15 mouse cellular contexts compared by ENCODE assay signal in genomic region chr5:115231552-115232120, GRCm38 (mm10). TPM values are rescaled to one million over a fixed set of nuclear protein-coding genes. Genes with fewer than 3 reads are reported as not detected.
DNase-seq lines count a peak whose midpoint lies in the region; ATAC-seq lines count a peak whose summit lies in the region.
"Had no signal": no experiment of that assay in that cellular context is flagged by ENCODE, and none has a peak within 500 bp of the region (broad histone marks: within the 10 kb centered on the region; RNA-seq: fewer than 3 reads in every experiment).

No protein-coding gene starts in this region.

- H3K27ac ChIP-seq in heart, embryonic 10.5 days, result 0 out of 2 replicates have a peak overlapping the region, but pooled peaks have one; percentile 13
- no peak overlapping the region for H3K27ac ChIP-seq in intestine, embryonic 14.5 days (ENCODE audit: low read depth)
- H3K27ac ChIP-seq in intestine, embryonic 16.5 days (ENCODE audit: low read length), result no peak overlapping the region
- H3K27ac ChIP-seq: forebrain, embryonic 10.5 days; midbrain, embryonic 15.5 days; neural tube, embryonic 15.5 days had no signal

- no peak for DNase-seq in heart, embryonic 10.5 days (ENCODE audit: low spot score)
- no peak for DNase-seq in heart, postnatal 10 days
- DNase-seq in intestine, embryonic 14.5 days (ENCODE audit: low spot score), result no peak
- DNase-seq in 416B (ENCODE audit: low read depth), result peak; percentile 55
- DNase-seq in MN1 (ENCODE audit: low spot score), result peak; percentile 68
- no peak for DNase-seq in cerebellum, postnatal 10 days
- DNase-seq in urinary bladder, postnatal 14 days (ENCODE audit: low spot score), result no peak
- DNase-seq: adrenal gland, postnatal 14 days; gastrocnemius, postnatal 10 days; kidney, adult 2 months; liver had no signal

- peak overlapping the region; percentile 18; the same call in 1 of the 2 replicates for H3K4me2 ChIP-seq in intestine, embryonic 14.5 days (ENCODE audit: low read length)
- H3K4me2 ChIP-seq in intestine, embryonic 16.5 days (ENCODE audit: low read depth, low read length), result no peak overlapping the region
- H3K4me2 ChIP-seq: midbrain, embryonic 15.5 days; neural tube, embryonic 15.5 days had no signal

- no peak for ATAC-seq in intestine, embryonic 14.5 days (replicated peaks; ENCODE audit: low FRiP score, low TSS enrichment, low read depth)
- ATAC-seq in intestine, embryonic 16.5 days, result no peak
- ATAC-seq: midbrain, embryonic 15.5 days had no signal

- H3K36me3 ChIP-seq in heart, embryonic 10.5 days, result no peaks in the 10 kb centered on the region
- H3K36me3 ChIP-seq in intestine, embryonic 14.5 days (ENCODE audit: control insufficient read depth, insufficient read depth, low read length), result no peaks in the 10 kb centered on the region
- no peaks in the 10 kb centered on the region for H3K36me3 ChIP-seq in intestine, embryonic 16.5 days (ENCODE audit: control insufficient read depth, insufficient read depth, low read length)
- H3K36me3 ChIP-seq: forebrain, embryonic 10.5 days; midbrain, embryonic 15.5 days; neural tube, embryonic 15.5 days had no signal

- no peak overlapping the region for H3K9ac ChIP-seq in intestine, embryonic 14.5 days (ENCODE audit: low read length)
- H3K9ac ChIP-seq in intestine, embryonic 16.5 days (ENCODE audit: low read depth, low read length), result no peak overlapping the region
- H3K9ac ChIP-seq: midbrain, embryonic 15.5 days; neural tube, embryonic 15.5 days had no signal

- H3K4me3 ChIP-seq in heart, embryonic 10.5 days, result 0 out of 2 replicates have a peak overlapping the region, but pooled peaks have one; percentile 27
- no peak overlapping the region for H3K4me3 ChIP-seq in intestine, embryonic 14.5 days (ENCODE audit: low read depth, low read length)
- no peak overlapping the region for H3K4me3 ChIP-seq in intestine, embryonic 16.5 days (ENCODE audit: low read length)
- H3K4me3 ChIP-seq: forebrain, embryonic 10.5 days; midbrain, embryonic 15.5 days; neural tube, embryonic 15.5 days had no signal

- intact Hi-C loops in heart, postnatal 10 days (cut with DNase I), result no loop called here

- peaks cover 23% of the 10 kb centered on the region for H3K4me1 ChIP-seq in heart, embryonic 10.5 days
- no peaks in the 10 kb centered on the region; the same call in 1 of the 2 replicates for H3K4me1 ChIP-seq in intestine, embryonic 14.5 days (replicated peaks; ENCODE audit: control insufficient read depth, insufficient read depth, low read length)
- H3K4me1 ChIP-seq in intestine, embryonic 16.5 days (ENCODE audit: control insufficient read depth, insufficient read depth, low read length), result peaks cover 5% of the 10 kb centered on the region

- 53% methylated on average over 16 of the region's 16 CpGs for WGBS in heart, embryonic 10.5 days
- 32% methylated on average over 16 of the region's 16 CpGs for WGBS in intestine, embryonic 14.5 days
- WGBS in intestine, embryonic 16.5 days, result 35% methylated on average over 16 of the region's 16 CpGs

- H3K9me3 ChIP-seq in heart, embryonic 10.5 days, result no peaks in the 10 kb centered on the region
- no peaks in the 10 kb centered on the region for H3K9me3 ChIP-seq in intestine, embryonic 14.5 days (ENCODE audit: control insufficient read depth, low read length)
- H3K9me3 ChIP-seq in intestine, embryonic 16.5 days (ENCODE audit: control insufficient read depth, low read length), result no peaks in the 10 kb centered on the region
- H3K9me3 ChIP-seq: forebrain, embryonic 10.5 days; midbrain, embryonic 15.5 days; neural tube, embryonic 15.5 days had no signal

- peaks cover 30% of the 10 kb centered on the region for H3K27me3 ChIP-seq in heart, embryonic 10.5 days (ENCODE audit: insufficient read depth, poor library complexity, severe bottlenecking)
- H3K27me3 ChIP-seq in intestine, embryonic 14.5 days (replicated peaks; ENCODE audit: control insufficient read depth, insufficient read depth, low read length), result peaks cover 15% of the 10 kb centered on the region
- H3K27me3 ChIP-seq in intestine, embryonic 16.5 days (replicated peaks; ENCODE audit: control insufficient read depth, insufficient read depth, low read length), result 0 out of 2 replicates have a peak, but pooled peaks cover 2% of the 10 kb centered on the region
- H3K27me3 ChIP-seq: neural tube, embryonic 15.5 days had no signal

RNA-seq across cellular contexts. Expression of gene Pop5, which starts 4.0 kb away (rescaled TPM):
- polyA plus RNA-seq in heart, embryonic 10.5 days (2016; fragmentation: Nextera tagmentation; extraction: Ambion mirVana), result 88.7 and 117 TPM in 2 replicates
- 10 to 100 TPM; 28.9 to 30.8 TPM for total RNA-seq in heart, postnatal 10 days (2021)
- 134 and 140 TPM in 2 replicates for polyA plus RNA-seq in intestine, embryonic 14.5 days (2014; fragmentation: Nextera tagmentation; extraction: Ambion mirVana)
- 124 and 141 TPM in 2 replicates for polyA plus RNA-seq in intestine, embryonic 16.5 days (2015; fragmentation: Nextera tagmentation; extraction: Ambion mirVana)

RNA-seq across cellular contexts. Expression of gene Cabp1, which starts 37.5 kb away (rescaled TPM):
- polyA plus RNA-seq in heart, embryonic 10.5 days (2016; fragmentation: Nextera tagmentation; extraction: Ambion mirVana), result 0.79 and 1.2 TPM in 2 replicates
- 1 to 10 TPM; 6.4 to 6.6 TPM for total RNA-seq in heart, postnatal 10 days (2021)
- 1.2 and 1.3 TPM in 2 replicates for polyA plus RNA-seq in intestine, embryonic 14.5 days (2014; fragmentation: Nextera tagmentation; extraction: Ambion mirVana)
- 0.80 and 1.2 TPM in 2 replicates for polyA plus RNA-seq in intestine, embryonic 16.5 days (2015; fragmentation: Nextera tagmentation; extraction: Ambion mirVana)

RNA-seq across cellular contexts. Expression of gene Rnf10, which starts 41.1 kb away (rescaled TPM):
- polyA plus RNA-seq in heart, embryonic 10.5 days (2016; fragmentation: Nextera tagmentation; extraction: Ambion mirVana), result 102 and 117 TPM in 2 replicates
- total RNA-seq in heart, postnatal 10 days (2021), result 100 to 1,000 TPM; 296 to 317 TPM
- polyA plus RNA-seq in intestine, embryonic 14.5 days (2014; fragmentation: Nextera tagmentation; extraction: Ambion mirVana), result 67.5 and 69.6 TPM in 2 replicates
- polyA plus RNA-seq in intestine, embryonic 16.5 days (2015; fragmentation: Nextera tagmentation; extraction: Ambion mirVana), result 90.4 and 92.6 TPM in 2 replicates

RNA-seq across cellular contexts. Expression of gene Coq5, which starts 47.8 kb away (rescaled TPM):
- 78.2 and 87.8 TPM in 2 replicates for polyA plus RNA-seq in heart, embryonic 10.5 days (2016; fragmentation: Nextera tagmentation; extraction: Ambion mirVana)
- 100 to 1,000 TPM; 131 to 134 TPM for total RNA-seq in heart, postnatal 10 days (2021)
- polyA plus RNA-seq in intestine, embryonic 14.5 days (2014; fragmentation: Nextera tagmentation; extraction: Ambion mirVana), result 54.4 and 57.6 TPM in 2 replicates
- 64.2 and 72.9 TPM in 2 replicates for polyA plus RNA-seq in intestine, embryonic 16.5 days (2015; fragmentation: Nextera tagmentation; extraction: Ambion mirVana)

Comparison
In these comparisons a context has a peak if more than half of its experiments do, and no peak if none do; other contexts are left out.
1. DNase-seq: peak in 416B (single experiment) and MN1 (single experiment); none in heart, embryonic 10.5 days (single experiment), heart, postnatal 10 days (0 of 2), intestine, embryonic 14.5 days (single experiment), cerebellum, postnatal 10 days (0 of 2) and urinary bladder, postnatal 14 days (single experiment).